Mouse (Mus musculus) MEL (cell line): Measurements from ENCODE around the gene Sult6b1. TPM values are rescaled to one million over a fixed set of nuclear protein-coding genes. Genes with fewer than 3 reads are reported as not detected.

ENCODE experiments used
- DNase-seq: peaks from one replicate; pipeline ENCODE4 v3.0.0; 2011; ENCODE audit warnings: low read depth, low spot score
- H3K27ac ChIP-seq: 2 replicates; pipeline ENCODE4 v1.5.1; 2012; ENCODE audit warnings: low read depth, mild to moderate bottlenecking, control low read depth, low read length, moderate library complexity; ENCODE audit not compliant: control insufficient read depth
- H3K27me3 ChIP-seq, 2 experiments: fragments of 150-350 bp in 1 of 2; sonication (generic) in 1 of 2; 2 replicates each; pipeline ENCODE4 v1.6.1; 2012; ENCODE audit warnings: low read length in 2 of 2, mild to moderate bottlenecking in 2 of 2, improper control_type of control experiment in 1 of 2, moderate library complexity in 1 of 2; ENCODE audit not compliant: insufficient read depth in 2 of 2, control insufficient read depth in 1 of 2
- H3K36me3 ChIP-seq, 2 experiments: 2 replicates each; pipeline ENCODE4 v1.6.1; 2012 to 2014; ENCODE audit warnings: low read length in 2 of 2, improper control_type of control experiment in 1 of 2, inconsistent platforms in 1 of 2, mild to moderate bottlenecking in 1 of 2; ENCODE audit not compliant: insufficient read depth in 2 of 2, control insufficient read depth in 1 of 2
- H3K4me1 ChIP-seq, 2 experiments: fragments of 150-350 bp in 1 of 2; sonication (generic) in 1 of 2; 2 replicates each; pipeline ENCODE4 v1.6.1; 2012; ENCODE audit warnings: low read length in 2 of 2, improper control_type of control experiment in 1 of 2, mild to moderate bottlenecking in 1 of 2; ENCODE audit not compliant: insufficient read depth in 2 of 2, control insufficient read depth in 1 of 2
- H3K4me3 ChIP-seq, 2 experiments: fragments of 150-350 bp in 1 of 2; sonication (generic) in 1 of 2; 2 replicates each; pipeline ENCODE4 v1.5.1; 2012; ENCODE audit warnings: low read depth in 2 of 2, low read length in 2 of 2, mild to moderate bottlenecking in 2 of 2, moderate library complexity in 2 of 2, control low read depth in 1 of 2, improper control_type of control experiment in 1 of 2; ENCODE audit not compliant: control insufficient read depth in 1 of 2, insufficient read depth in 1 of 2
- H3K79me2 ChIP-seq: 2 replicates; pipeline ENCODE4 v1.6.1; 2012; ENCODE audit warnings: mild to moderate bottlenecking, low read length, moderate library complexity; ENCODE audit not compliant: control insufficient read depth, poor library complexity, insufficient read depth
- H3K9ac ChIP-seq: 2 replicates; pipeline ENCODE4 v1.6.1; 2012; ENCODE audit warnings: low read depth, mild to moderate bottlenecking, control low read depth, low read length, moderate library complexity; ENCODE audit not compliant: control insufficient read depth, poor library complexity, severe bottlenecking
- H3K9me3 ChIP-seq: fragments of 150-350 bp; sonication (generic); replicated peaks from 2 replicates; pipeline ENCODE4 v1.6.1; 2012; ENCODE audit warnings: mild to moderate bottlenecking, low read length, improper control_type of control experiment, moderate library complexity; ENCODE audit not compliant: insufficient read depth
- BHLHE40 ChIP-seq: IDR thresholded peaks from 2 replicates; pipeline ENCODE4 v1.6.1; 2012; ENCODE audit warnings: low read depth, mild to moderate bottlenecking, inconsistent platforms, low read length, improper control_type of control experiment, borderline replicate concordance
- CHD2 ChIP-seq: IDR thresholded peaks from 2 replicates; pipeline ENCODE4 v1.6.1; 2011; ENCODE audit warnings: low read length, improper control_type of control experiment
- CTCF ChIP-seq, 3 experiments: IDR thresholded peaks in 2 of 3; conservative IDR thresholded peaks in 1 of 3; 2 replicates each; pipeline ENCODE4 v1.5.1; 2011 to 2012; ENCODE audit warnings: low read length in 3 of 3, low read depth in 2 of 3, mild to moderate bottlenecking in 2 of 3, improper control_type of control experiment in 1 of 3, inconsistent platforms in 1 of 3, mixed read lengths in 1 of 3, moderate library complexity in 1 of 3; ENCODE audit not compliant: control insufficient read depth in 1 of 3, insufficient read depth in 1 of 3, poor library complexity in 1 of 3, severe bottlenecking in 1 of 3
- ELF1 ChIP-seq: IDR thresholded peaks from 2 replicates; pipeline ENCODE4 v1.6.1; 2014; ENCODE audit warnings: low read depth, mild to moderate bottlenecking, inconsistent platforms, low read length, improper control_type of control experiment, moderate library complexity
- ETS1 ChIP-seq: IDR thresholded peaks from 2 replicates; pipeline ENCODE4 v1.6.1; 2012; ENCODE audit warnings: low read depth, mild to moderate bottlenecking, inconsistent platforms, low read length, improper control_type of control experiment, moderate library complexity
- HCFC1 ChIP-seq: IDR thresholded peaks from 2 replicates; pipeline ENCODE4 v1.6.1; 2012; ENCODE audit warnings: low read depth, mild to moderate bottlenecking, inconsistent platforms, low read length, improper control_type of control experiment, moderate library complexity
- KAT2A ChIP-seq: conservative IDR thresholded peaks from 2 replicates; pipeline ENCODE4 v1.6.1; 2012; ENCODE audit warnings: low read depth, low read length, improper control_type of control experiment, inconsistent platforms
- MAZ ChIP-seq: IDR thresholded peaks from 2 replicates; pipeline ENCODE4 v1.6.1; 2012; ENCODE audit warnings: low read depth, mild to moderate bottlenecking, inconsistent platforms, low read length, improper control_type of control experiment
- MEF2A ChIP-seq: IDR thresholded peaks from 2 replicates; pipeline ENCODE4 v1.6.1; 2014; ENCODE audit warnings: low read depth, mild to moderate bottlenecking, inconsistent platforms, low read length, improper control_type of control experiment; ENCODE audit not compliant: poor library complexity, insufficient replicate concordance, severe bottlenecking; ENCODE audit errors: extremely low read depth
- MXI1 ChIP-seq: IDR thresholded peaks from 2 replicates; pipeline ENCODE4 v1.6.1; 2011; ENCODE audit warnings: mild to moderate bottlenecking, low read depth, low read length, improper control_type of control experiment
- MYB ChIP-seq: IDR thresholded peaks from 2 replicates; pipeline ENCODE4 v1.6.1; 2011; ENCODE audit warnings: mild to moderate bottlenecking, low read depth, low read length, improper control_type of control experiment
- MYC ChIP-seq: IDR thresholded peaks from 2 replicates; pipeline ENCODE4 v1.6.1; 2011; ENCODE audit warnings: low read depth, mild to moderate bottlenecking, low read length, improper control_type of control experiment, moderate library complexity
- NELFE ChIP-seq: IDR thresholded peaks from 2 replicates; pipeline ENCODE4 v1.6.1; 2011; ENCODE audit warnings: low read depth, low read length, improper control_type of control experiment
- POLR2A ChIP-seq, 2 experiments: IDR thresholded peaks; 2 replicates each; pipeline ENCODE4 v1.6.1; 2011 to 2012; ENCODE audit warnings: low read length in 2 of 2, mild to moderate bottlenecking in 2 of 2, control low read depth in 1 of 2, improper control_type of control experiment in 1 of 2, low read depth in 1 of 2, moderate library complexity in 1 of 2; ENCODE audit not compliant: control insufficient read depth in 1 of 2, insufficient read depth in 1 of 2, poor library complexity in 1 of 2
- POLR2AphosphoS2 ChIP-seq: IDR thresholded peaks from 2 replicates; pipeline ENCODE4 v1.6.1; 2011; ENCODE audit warnings: low read length, improper control_type of control experiment
- POLR2AphosphoS5 ChIP-seq: IDR thresholded peaks from 2 replicates; pipeline ENCODE4 v1.6.1; 2012; ENCODE audit warnings: low read depth, borderline replicate concordance, mild to moderate bottlenecking, inconsistent platforms, low read length, moderate library complexity, mixed read lengths
- SIN3A ChIP-seq: IDR thresholded peaks from 2 replicates; pipeline ENCODE4 v1.6.1; 2012; ENCODE audit warnings: low read length, improper control_type of control experiment, inconsistent platforms
- SMC3 ChIP-seq: IDR thresholded peaks from 2 replicates; pipeline ENCODE4 v1.6.1; 2011; ENCODE audit warnings: low read depth, low read length, improper control_type of control experiment
- TBP ChIP-seq: IDR thresholded peaks from 2 replicates; pipeline ENCODE4 v1.8.0; 2011; ENCODE audit warnings: low read depth, low read length, improper control_type of control experiment
- TCF12 ChIP-seq: IDR thresholded peaks from 2 replicates; pipeline ENCODE4 v1.6.1; 2014; ENCODE audit warnings: low read depth, mild to moderate bottlenecking, inconsistent platforms, low read length, improper control_type of control experiment, moderate library complexity
- ZC3H11A ChIP-seq: IDR thresholded peaks from 2 replicates; pipeline ENCODE4 v1.6.1; 2012; ENCODE audit warnings: low read depth, mild to moderate bottlenecking, inconsistent platforms, low read length, improper control_type of control experiment
- ZKSCAN1 ChIP-seq: IDR thresholded peaks from 2 replicates; pipeline ENCODE4 v1.6.1; 2012; ENCODE audit warnings: low read depth, mild to moderate bottlenecking, inconsistent platforms, low read length, improper control_type of control experiment, moderate library complexity
- ZMIZ1 ChIP-seq: IDR thresholded peaks from 2 replicates; pipeline ENCODE4 v1.6.1; 2012; ENCODE audit warnings: low read depth, mild to moderate bottlenecking, inconsistent platforms, low read length, improper control_type of control experiment, moderate library complexity
- polyA plus RNA-seq, 2 experiments: library from polyadenylated mRNA; stranded (reverse) in 1 of 2; unstranded in 1 of 2; fragments of >175 nt in 1 of 2; fragments of >200 nt in 1 of 2; gene quantifications; 2 replicates each; pipeline versions ENCODE4 v1.2.1 to v1.2.4; 2012; ENCODE audit warnings: low replicate concordance in 2 of 2, low read depth in 1 of 2; ENCODE audit not compliant: insufficient read length in 2 of 2, insufficient read depth in 1 of 2, missing spikeins in 1 of 2
- total RNA-seq: library from RNA; depleted of rRNA; stranded (reverse); fragments of 300-350 nt; gene quantifications from 2 replicates; pipeline ENCODE4 v1.2.3, GENCODE M21; 2012

Sult6b1 gene
- total and polyA plus RNA-seq, 3 experiments = 0.29 TPM; not detected in 2

DNA sequence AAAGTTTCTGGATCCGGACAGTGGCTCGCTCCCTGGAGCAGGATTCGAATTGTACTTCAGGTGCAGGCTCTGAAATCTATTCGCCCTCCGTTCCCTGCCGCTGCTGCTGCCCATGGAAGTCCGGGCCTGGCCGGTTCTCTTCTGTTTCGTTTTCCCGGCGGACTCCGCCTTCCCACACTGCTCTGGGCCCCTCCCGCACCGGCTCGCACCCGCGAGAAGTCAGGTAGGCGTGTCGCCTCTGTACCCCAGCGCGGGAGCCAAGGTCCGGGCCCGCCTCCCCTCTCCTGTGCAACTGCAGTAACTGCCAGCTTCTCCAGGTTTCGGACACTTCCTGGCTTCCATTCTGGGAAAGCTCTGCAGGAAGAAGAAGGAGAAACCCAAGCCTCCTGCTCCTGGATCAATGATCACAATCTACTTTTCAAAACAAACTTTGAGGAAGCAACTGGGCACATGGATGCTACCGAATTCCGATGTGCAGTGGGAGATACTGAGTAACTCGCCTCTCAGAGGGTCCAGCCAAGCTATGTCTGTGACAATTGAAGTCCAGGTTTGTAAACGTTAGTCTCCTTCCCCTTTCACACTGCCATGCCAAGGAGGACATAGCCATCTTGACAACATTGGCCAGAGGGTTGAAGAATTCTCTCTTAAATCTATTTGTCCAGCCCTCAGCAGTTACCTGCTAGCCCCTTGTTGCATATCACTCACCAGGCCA lies 24.2 kb downstream of the Sult6b1 start, which contains the start of gene Eif2ak2:
Eif2ak2 (minus strand) TSS at position 173 of the 712 bp plus-strand sequence.
- no peaks in the 10 kb centered on the region for H3K9me3 ChIP-seq
- H3K27me3 ChIP-seq = no peaks in the 10 kb centered on the region
- TF ChIP-seq KAT2A = no peak
- no peak for TF ChIP-seq CTCF (IDR thresholded peaks at IDR 0.05 in 2 of 3, conservative IDR thresholded peaks at IDR 0.05 in 1 of 3; ENCODE audit: control insufficient read depth in 1 of 3, insufficient read depth in 1 of 3, low read depth in 2 of 3, low read length in 3 of 3, poor library complexity in 1 of 3, severe bottlenecking in 1 of 3)
- no peak for TF ChIP-seq SMC3
- peak; percentile 47 for TF ChIP-seq TCF12
- TF ChIP-seq MXI1 = peak; percentile 38; the same call in 1 of the 2 replicates
- 0 out of 2 replicates have a peak, but pooled peaks have one; percentile 14 for TF ChIP-seq TBP
- TF ChIP-seq ZKSCAN1 = no peak
- peak; percentile 83 for TF ChIP-seq CHD2
- TF ChIP-seq MYC = peak; percentile 48; the same call in 1 of the 2 replicates
- peak; percentile 83 for TF ChIP-seq POLR2A (IDR thresholded peaks at IDR 0.05; ENCODE audit: control insufficient read depth in 1 of 2, insufficient read depth in 1 of 2, low read depth in 1 of 2, low read length in 2 of 2, poor library complexity in 1 of 2)
- no peak for TF ChIP-seq MEF2A
- TF ChIP-seq HCFC1 = peak; percentile 74
- no peak for TF ChIP-seq ZC3H11A
- no peak; the same call in 1 of the 2 replicates for TF ChIP-seq ZMIZ1
- TF ChIP-seq POLR2AphosphoS5 = no peak
- TF ChIP-seq NELFE = peak; percentile 63
- 0 out of 2 replicates have a peak, but pooled peaks have one; percentile 12 for TF ChIP-seq ETS1
- TF ChIP-seq MAZ = peak; percentile 68; the same call in 1 of the 2 replicates
- no peak; the same call in none of the 2 replicates for TF ChIP-seq SIN3A
- peak; percentile 26; the same call in 1 of the 2 replicates for TF ChIP-seq POLR2AphosphoS2
- TF ChIP-seq MYB = 0 out of 2 replicates have a peak, but pooled peaks have one; percentile 28
- TF ChIP-seq ELF1 = peak; percentile 57; the same call in 1 of the 2 replicates
- TF ChIP-seq BHLHE40 = no peak
- H3K9ac ChIP-seq = peak within 1 kb of the TSS; percentile 87
- H3K79me2 ChIP-seq = peaks cover 6% of the 10 kb centered on the region
- peaks cover 0 to 3% of the 10 kb centered on the region in 2 experiments; a peak in 1 of 4 replicates for H3K36me3 ChIP-seq
- peak within 1 kb of the TSS; percentile 68 for H3K27ac ChIP-seq
- peak within 1 kb of the TSS; percentile 76 to 91 for H3K4me3 ChIP-seq
- H3K4me1 ChIP-seq = peaks cover 3 to 10% of the 10 kb centered on the region in 2 experiments; a peak in 3 of 4 replicates
- DNase-seq = peak; percentile 90
